Mouse (Mus musculus): ENCODE results near the gene H2al1c. TPM values are rescaled to one million over a fixed set of nuclear protein-coding genes. Genes with fewer than 3 reads are reported as not detected.
"Not testable (repeated sequence)": the region's sequence is repeated elsewhere in the genome, so short reads cannot be mapped to it uniquely, and the experiment has no call there.

The H2al1c gene
- polyA plus RNA-seq, 1 experiment: not detected

GRCm38 (mm10) chrX:11314858-11315257 lies 9.4 kb downstream of the H2al1c start, which contains the start of gene H2al1f:
TSS of gene H2al1f (plus strand) at chrX:11315158.
- not testable (repeated sequence) for H3K4me1 ChIP-seq (ENCODE audit: control insufficient read depth, insufficient read depth, low read length); H3K27ac ChIP-seq (ENCODE audit: insufficient read depth, low read depth, low read length); H3K4me3 ChIP-seq (ENCODE audit: insufficient read depth, low read depth, low read length)
- WGBS: no CpG with 5 or more reads among the region's 6 CpGs

GRCm38 (mm10) chrX:11317956-11318355 lies 12.5 kb downstream of the H2al1c start, which contains the start of gene H2al1g:
TSS of gene H2al1g (plus strand) at chrX:11318256.
- H3K4me3 ChIP-seq (ENCODE audit: insufficient read depth, low read depth, low read length); H3K27ac ChIP-seq (ENCODE audit: insufficient read depth, low read depth, low read length); H3K4me1 ChIP-seq (ENCODE audit: control insufficient read depth, insufficient read depth, low read length): not testable (repeated sequence)
- WGBS: no CpG with 5 or more reads among the region's 3 CpGs

- not testable (repeated sequence) for H3K4me3 ChIP-seq (ENCODE audit: insufficient read depth, low read depth, low read length); H3K27ac ChIP-seq (ENCODE audit: insufficient read depth, low read depth, low read length); H3K4me1 ChIP-seq (ENCODE audit: control insufficient read depth, insufficient read depth, low read length)
- no CpG with 5 or more reads among the region's 6 CpGs for WGBS
Measured at GRCm38 (mm10) chrX:11321192-11321591, 15.7 kb downstream of the H2al1c start, which contains the start of gene H2al1h. TSS of gene H2al1h (plus strand) at chrX:11321492.

- not testable (repeated sequence) for H3K4me3 ChIP-seq (ENCODE audit: insufficient read depth, low read depth, low read length); H3K27ac ChIP-seq (ENCODE audit: insufficient read depth, low read depth, low read length); H3K4me1 ChIP-seq (ENCODE audit: control insufficient read depth, insufficient read depth, low read length)
- WGBS: 92% methylated on average over 2 of the region's 5 CpGs
Measured at GRCm38 (mm10) chrX:11324359-11324758, 18.9 kb downstream of the H2al1c start, which contains the start of gene H2al1i. TSS of gene H2al1i (plus strand) at chrX:11324659.

- not testable (repeated sequence) for H3K4me1 ChIP-seq (ENCODE audit: control insufficient read depth, insufficient read depth, low read length); H3K27ac ChIP-seq (ENCODE audit: insufficient read depth, low read depth, low read length); H3K4me3 ChIP-seq (ENCODE audit: insufficient read depth, low read depth, low read length)
- WGBS: 88% methylated on average over 2 of the region's 2 CpGs
Measured at GRCm38 (mm10) chrX:11327522-11327921, 22.1 kb downstream of the H2al1c start, which contains the start of gene H2al1j. TSS of gene H2al1j (plus strand) at chrX:11327822.

GRCm38 (mm10) chrX:11345762-11346161 lies 40.3 kb downstream of the H2al1c start:
- WGBS: 65% methylated on average over 9 of the region's 9 CpGs
- Histone ChIP-seq H3K4me3 (ENCODE audit: insufficient read depth, low read depth, low read length) (no peak overlapping the region), H3K27ac (ENCODE audit: insufficient read depth, low read depth, low read length) (no peak overlapping the region), H3K4me1 (ENCODE audit: control insufficient read depth, insufficient read depth, low read length) (no peaks in the 10 kb centered on the region; the same call in 1 of the 2 replicates)
- no peak for TF ChIP-seq POLR2A (IDR thresholded peaks at IDR 0.05; ENCODE audit: insufficient read depth, low read depth, low read length)
- TF ChIP-seq CTCF (IDR thresholded peaks at IDR 0.05; ENCODE audit: insufficient read depth, low read depth, low read length): no peak

GRCm38 (mm10) chrX:11346756-11347155 lies 41.3 kb downstream of the H2al1c start:
- 83% methylated on average over 3 of the region's 3 CpGs for WGBS
- Histone ChIP-seq H3K4me3 (ENCODE audit: insufficient read depth, low read depth, low read length) (no peak overlapping the region), H3K27ac (ENCODE audit: insufficient read depth, low read depth, low read length) (no peak overlapping the region), H3K4me1 (ENCODE audit: control insufficient read depth, insufficient read depth, low read length) (no peaks in the 10 kb centered on the region; the same call in 1 of the 2 replicates)
- TF ChIP-seq POLR2A (IDR thresholded peaks at IDR 0.05; ENCODE audit: insufficient read depth, low read depth, low read length): no peak
- no peak for TF ChIP-seq CTCF (IDR thresholded peaks at IDR 0.05; ENCODE audit: insufficient read depth, low read depth, low read length)

Other genes with a start within 250 kb of the H2al1c start
- not detected in 2 replicates for gene H2al1a, start 6.4 kb upstream of the H2al1c start, polyA plus RNA-seq (2012; ENCODE audit: insufficient read depth, insufficient read length, low replicate concordance, missing spikeins)
- gene H2al1b, start 3.2 kb upstream of the H2al1c start, polyA plus RNA-seq (2012; ENCODE audit: insufficient read depth, insufficient read length, low replicate concordance, missing spikeins): not detected in 2 replicates
- not detected in 2 replicates for gene H2al1d, start 3.2 kb downstream of the H2al1c start, polyA plus RNA-seq (2012; ENCODE audit: insufficient read depth, insufficient read length, low replicate concordance, missing spikeins)
- not detected in 2 replicates for gene H2al1e, start 6.3 kb downstream of the H2al1c start, polyA plus RNA-seq (2012; ENCODE audit: insufficient read depth, insufficient read length, low replicate concordance, missing spikeins)
- not detected in 2 replicates for gene H2al1f, start 9.5 kb downstream of the H2al1c start, polyA plus RNA-seq (2012; ENCODE audit: insufficient read depth, insufficient read length, low replicate concordance, missing spikeins)
- not detected in 2 replicates for gene H2al1g, start 12.6 kb downstream of the H2al1c start, polyA plus RNA-seq (2012; ENCODE audit: insufficient read depth, insufficient read length, low replicate concordance, missing spikeins)
- not detected in 2 replicates for gene H2al1h, start 15.8 kb downstream of the H2al1c start, polyA plus RNA-seq (2012; ENCODE audit: insufficient read depth, insufficient read length, low replicate concordance, missing spikeins)
- gene H2al1i, start 19.0 kb downstream of the H2al1c start, polyA plus RNA-seq (2012; ENCODE audit: insufficient read depth, insufficient read length, low replicate concordance, missing spikeins): not detected in 2 replicates
- not detected in 2 replicates for gene H2al1j, start 22.2 kb downstream of the H2al1c start, polyA plus RNA-seq (2012; ENCODE audit: insufficient read depth, insufficient read length, low replicate concordance, missing spikeins)